ENCODE assay signal across 1 mouse cellular context in genomic region chr16:32135842-32136357, GRCm38 (mm10).
TF ChIP-seq lines count a peak whose summit lies in the region.

No protein-coding gene starts in this region.

TF ChIP-seq in ES-E14, 5 proteins besides CTCF, POLR2A, EP300 and RAD21 (continued from another document):
- TF ChIP-seq MAFK (IDR thresholded peaks at IDR 0.05; ENCODE audit: insufficient read depth, low read depth, low read length), result no peak
- no peak for TF ChIP-seq CHD2 (IDR thresholded peaks at IDR 0.05; ENCODE audit: low read depth, low read length)
- no peak for TF ChIP-seq HCFC1 (IDR thresholded peaks at IDR 0.05; ENCODE audit: borderline replicate concordance, insufficient read depth, low read length)
